Mouse (Mus musculus) limb, embryonic 13.5 days (tissue): ENCODE results near the gene Rps6kb1. TPM values are rescaled to one million over a fixed set of nuclear protein-coding genes. Genes with fewer than 3 reads are reported as not detected.
"Not testable (repeated sequence)": the region's sequence is repeated elsewhere in the genome, so short reads cannot be mapped to it uniquely, and the experiment has no call there.

Source experiments
- ATAC-seq: fragments of 200-750 bp; cut with Nextera tagmentation; 2 replicates; pipeline ENCODE4 v1.8.0; 2017; ENCODE audit warnings: low read depth, moderate number of reproducible peaks, moderate TSS enrichment; ENCODE audit not compliant: low FRiP score
- H3K27ac ChIP-seq: fragments of 300-500 bp; sonication (generic); 2 replicates; pipeline ENCODE4 v1.5.1; 2015; ENCODE audit warnings: inconsistent platforms, mild to moderate bottlenecking, moderate library complexity
- H3K27me3 ChIP-seq: fragments of 300-500 bp; sonication (generic); 2 replicates; pipeline ENCODE4 v1.6.1; 2015; ENCODE audit warnings: mild to moderate bottlenecking, inconsistent platforms
- H3K36me3 ChIP-seq: fragments of 300-500 bp; sonication (generic); 2 replicates; pipeline ENCODE4 v1.6.1; 2015; ENCODE audit warnings: inconsistent platforms, mild to moderate bottlenecking, moderate library complexity
- H3K4me1 ChIP-seq: fragments of 300-500 bp; sonication (generic); 2 replicates; pipeline ENCODE4 v1.6.1; 2015; ENCODE audit warnings: inconsistent platforms
- H3K4me2 ChIP-seq: fragments of 300-500 bp; sonication (generic); replicated peaks from 2 replicates; pipeline ENCODE4 v1.6.1; 2015; ENCODE audit warnings: inconsistent platforms, mild to moderate bottlenecking, moderate library complexity
- H3K4me3 ChIP-seq: fragments of 300-500 bp; sonication (generic); 2 replicates; pipeline ENCODE4 v1.5.1; 2015; ENCODE audit warnings: moderate library complexity, mild to moderate bottlenecking, inconsistent platforms
- H3K9ac ChIP-seq: fragments of 300-500 bp; sonication (generic); 2 replicates; pipeline ENCODE4 v1.6.1; 2015; ENCODE audit warnings: mild to moderate bottlenecking, inconsistent platforms
- H3K9me3 ChIP-seq: fragments of 300-500 bp; sonication (generic); 2 replicates; pipeline ENCODE4 v1.6.1; 2016; ENCODE audit warnings: inconsistent platforms
- WGBS: fragments of 180-500 bp; shearing (Covaris S2); methylation state at CpG from one replicate; pipeline ENCODE4 v1.1.7; 2015; 5-methylcytosine and 5-hydroxymethylcytosine counted together
- polyA plus RNA-seq: library from polyadenylated mRNA; unstranded; fragments of >200 nt; fragmentation: Nextera tagmentation; extraction: Ambion mirVana; gene quantifications from 2 replicates; pipeline ENCODE4 v1.2.1, GENCODE M21; 2015

Gene Rps6kb1
- polyA plus RNA-seq, 1 experiment from 2014 or later = 84.8 TPM

DNA sequence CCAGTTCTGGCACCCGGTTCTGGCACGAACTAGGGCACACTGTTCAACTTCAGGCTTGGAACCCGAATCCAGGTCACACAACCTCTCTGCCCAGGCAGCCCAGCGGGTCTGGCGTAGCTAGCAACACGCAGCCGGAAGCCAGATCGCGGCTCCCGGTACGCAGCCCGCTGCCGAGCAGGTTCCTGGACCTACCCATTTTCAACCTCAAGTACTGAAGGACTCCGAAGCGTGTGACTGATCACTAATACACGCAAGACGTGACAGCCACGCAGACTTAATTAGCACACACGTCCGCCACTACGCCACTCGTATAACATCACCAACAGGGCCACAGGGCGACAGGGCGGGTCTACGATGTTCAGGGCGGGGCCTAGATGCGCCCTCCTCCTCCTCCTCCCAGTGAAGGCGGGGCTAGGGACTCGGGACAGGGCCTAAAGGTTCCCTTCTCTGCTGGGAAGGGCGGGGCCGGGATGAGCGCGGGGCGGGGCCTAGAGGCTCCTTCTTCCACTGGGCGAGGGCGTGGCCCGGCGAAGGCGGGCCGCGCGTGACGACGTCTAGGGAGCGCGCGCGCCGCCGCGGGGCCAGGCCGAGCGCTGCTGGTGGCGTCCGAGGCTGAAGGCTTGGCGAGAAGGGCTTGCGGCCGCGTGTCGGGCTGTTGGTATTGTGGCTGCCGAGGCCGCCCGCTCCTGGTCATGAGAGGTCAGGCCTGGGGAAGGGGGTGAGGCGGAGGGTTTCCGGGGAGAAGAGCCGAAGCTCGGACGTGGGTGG lies 60.3 kb downstream of the Rps6kb1 start, which contains the start of gene Rnft1:
Rnft1 (plus strand) TSS at position 557 of the 768 bp plus-strand sequence.
- peak within 1 kb of the TSS; percentile 71 for H3K4me2 ChIP-seq
- peak within 1 kb of the TSS; percentile 80 for H3K27ac ChIP-seq
- peak; percentile 97 for ATAC-seq
- peak within 1 kb of the TSS; percentile 78 for H3K9ac ChIP-seq
- H3K4me1 ChIP-seq = peaks cover 9% of the 10 kb centered on the region
- under 1% methylated on average over 68 of the region's 68 CpGs for WGBS
- no peaks in the 10 kb centered on the region for H3K9me3 ChIP-seq
- peaks cover 6% of the 10 kb centered on the region for H3K36me3 ChIP-seq
- H3K27me3 ChIP-seq = no peaks in the 10 kb centered on the region
- peak within 1 kb of the TSS; percentile 69 for H3K4me3 ChIP-seq

DNA sequence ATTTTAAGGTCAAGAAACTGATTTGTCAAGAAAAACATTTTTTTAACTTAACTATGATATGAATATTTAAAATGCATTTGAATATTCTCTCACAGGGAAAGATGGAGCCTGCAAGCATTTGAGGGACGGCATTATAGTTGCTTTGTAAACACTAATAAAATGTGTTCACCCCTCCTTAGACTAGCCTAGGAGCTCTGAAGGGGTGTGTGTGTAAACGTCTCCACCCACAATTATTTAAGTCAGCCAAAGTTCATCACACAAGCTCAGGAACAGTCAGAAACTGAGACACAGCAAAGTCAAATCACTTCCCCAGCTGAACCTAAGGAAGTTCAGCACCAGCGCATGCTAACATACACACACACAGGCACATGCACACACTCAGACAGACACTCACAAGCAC lies 71.0 kb downstream of the Rps6kb1 start:
- no peaks in the 10 kb centered on the region for H3K9me3 ChIP-seq
- H3K36me3 ChIP-seq = no peaks in the 10 kb centered on the region
- no peak overlapping the region for H3K27ac ChIP-seq
- no peaks in the 10 kb centered on the region for H3K27me3 ChIP-seq
- WGBS = 28% methylated on average over 3 of the region's 3 CpGs
- no peak overlapping the region for H3K4me3 ChIP-seq
- ATAC-seq = peak; percentile 48; the same call in 1 of the 2 replicates
- peak overlapping the region; percentile 54 for H3K4me2 ChIP-seq
- no peak overlapping the region for H3K9ac ChIP-seq
- H3K4me1 ChIP-seq = peaks cover 23% of the 10 kb centered on the region

DNA sequence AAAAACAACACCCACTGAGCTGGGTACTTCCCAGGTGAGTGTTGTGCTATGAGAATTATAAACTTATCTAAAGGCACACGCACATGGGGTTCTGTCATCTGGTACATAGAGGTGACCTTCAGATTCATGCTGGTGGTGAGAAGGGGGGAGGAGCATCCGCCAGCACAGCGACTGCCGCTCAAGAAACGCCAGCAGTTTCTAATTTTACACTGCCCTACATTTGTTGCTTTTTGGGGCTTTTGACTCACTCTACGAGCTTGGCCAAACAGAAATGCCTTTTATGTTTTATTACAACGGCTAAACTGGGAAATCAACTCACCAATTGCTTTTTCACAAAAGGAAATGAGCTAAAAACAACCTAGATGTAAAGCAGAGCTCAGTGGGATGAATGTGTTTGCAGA lies 71.8 kb downstream of the Rps6kb1 start:
- peak overlapping the region; percentile 34; the same call in 1 of the 2 replicates for H3K27ac ChIP-seq
- H3K9me3 ChIP-seq = no peaks in the 10 kb centered on the region
- H3K4me1 ChIP-seq = peaks cover 29% of the 10 kb centered on the region
- ATAC-seq = peak; percentile 48; the same call in 1 of the 2 replicates
- H3K4me3 ChIP-seq = peak overlapping the region; percentile 25
- no peaks in the 10 kb centered on the region for H3K27me3 ChIP-seq
- peak overlapping the region; percentile 54 for H3K4me2 ChIP-seq
- no peaks in the 10 kb centered on the region for H3K36me3 ChIP-seq
- no peak overlapping the region for H3K9ac ChIP-seq
- WGBS = 5% methylated on average over 7 of the region's 7 CpGs

DNA sequence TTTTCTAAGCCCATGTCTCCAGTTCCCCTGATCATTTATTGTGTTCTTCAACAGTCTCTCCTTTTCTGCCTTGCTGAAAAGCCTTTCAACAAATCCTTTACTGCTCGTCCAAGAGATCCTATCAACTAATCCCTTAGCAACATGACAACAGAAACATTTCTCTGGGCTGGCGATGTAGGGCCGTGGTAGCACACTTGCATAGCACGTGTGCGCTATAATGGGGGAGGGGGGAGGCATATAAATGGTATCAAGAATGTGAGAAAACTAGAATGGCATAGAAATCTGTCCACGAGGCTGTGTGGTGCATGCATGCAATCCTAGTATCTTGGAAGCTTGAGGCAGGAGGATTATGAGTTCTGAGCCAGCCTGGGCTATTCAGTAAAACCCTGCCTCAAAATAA lies 72.8 kb downstream of the Rps6kb1 start:
- no peak for ATAC-seq
- 62% methylated on average over 6 of the region's 6 CpGs for WGBS

DNA sequence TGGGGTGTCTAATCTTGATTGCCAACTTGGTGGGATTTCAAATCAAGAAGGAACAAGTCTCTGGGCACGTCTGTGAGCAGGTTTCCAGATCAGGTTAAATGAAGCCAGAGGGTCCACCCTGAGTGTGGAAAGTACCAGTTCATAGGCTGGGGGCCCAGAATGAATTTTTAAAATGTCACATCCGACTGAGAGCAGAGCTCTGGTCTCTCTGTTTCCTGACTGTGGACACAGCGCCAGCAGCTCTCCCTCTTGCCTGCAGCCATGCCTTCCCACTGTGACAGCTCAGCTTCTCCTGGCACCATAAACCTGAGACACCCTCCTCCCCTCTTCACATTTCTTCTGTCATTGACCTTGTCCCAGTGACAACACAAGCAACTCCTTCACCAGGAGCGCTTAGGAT lies 75.6 kb downstream of the Rps6kb1 start:
- no peaks in the 10 kb centered on the region; the same call in 1 of the 2 replicates for H3K9me3 ChIP-seq
- no peaks in the 10 kb centered on the region for H3K27me3 ChIP-seq
- no peak overlapping the region for H3K27ac ChIP-seq
- WGBS = 57% methylated on average over 4 of the region's 4 CpGs
- peaks cover 35% of the 10 kb centered on the region for H3K4me1 ChIP-seq
- H3K4me3 ChIP-seq = no peak overlapping the region
- H3K9ac ChIP-seq = no peak overlapping the region
- H3K36me3 ChIP-seq = no peaks in the 10 kb centered on the region
- no peak overlapping the region for H3K4me2 ChIP-seq
- no peak for ATAC-seq

More for the DNA sequence above, 72.8 kb downstream of the Rps6kb1 start:
- H3K36me3 ChIP-seq = no peaks in the 10 kb centered on the region
- H3K4me3 ChIP-seq = no peak overlapping the region
- H3K27ac ChIP-seq = no peak overlapping the region
- H3K27me3 ChIP-seq = no peaks in the 10 kb centered on the region
- H3K4me2 ChIP-seq = no peak overlapping the region
- no peaks in the 10 kb centered on the region for H3K9me3 ChIP-seq
- peaks cover 33% of the 10 kb centered on the region for H3K4me1 ChIP-seq
- H3K9ac ChIP-seq = no peak overlapping the region

DNA sequence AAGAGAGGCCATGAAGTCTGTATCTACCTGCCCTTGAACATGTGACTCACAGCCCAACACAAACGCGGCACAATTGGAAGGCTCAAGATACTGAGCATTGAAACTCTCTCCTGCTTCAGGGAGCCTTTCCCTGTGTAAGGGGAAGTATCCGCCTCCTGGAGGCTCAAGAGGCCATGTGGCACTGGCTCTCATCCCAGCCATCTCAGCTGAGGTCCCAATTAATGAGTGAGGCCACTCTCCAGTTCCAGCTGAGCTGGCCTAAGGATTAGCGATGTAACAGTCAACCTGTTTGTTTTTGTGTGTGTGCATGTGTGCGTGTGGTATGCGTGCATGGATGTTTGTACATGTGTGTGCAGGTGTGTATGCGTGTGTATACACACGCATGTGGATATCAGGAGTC lies 76.3 kb downstream of the Rps6kb1 start:
- no peaks in the 10 kb centered on the region for H3K36me3 ChIP-seq
- H3K27me3 ChIP-seq = no peaks in the 10 kb centered on the region
- H3K9me3 ChIP-seq = no peaks in the 10 kb centered on the region; the same call in 1 of the 2 replicates
- H3K4me2 ChIP-seq = no peak overlapping the region
- no peak for ATAC-seq
- 71% methylated on average over 8 of the region's 8 CpGs for WGBS
- peaks cover 30% of the 10 kb centered on the region for H3K4me1 ChIP-seq
- no peak overlapping the region for H3K9ac ChIP-seq
- H3K27ac ChIP-seq = no peak overlapping the region
- no peak overlapping the region for H3K4me3 ChIP-seq

DNA sequence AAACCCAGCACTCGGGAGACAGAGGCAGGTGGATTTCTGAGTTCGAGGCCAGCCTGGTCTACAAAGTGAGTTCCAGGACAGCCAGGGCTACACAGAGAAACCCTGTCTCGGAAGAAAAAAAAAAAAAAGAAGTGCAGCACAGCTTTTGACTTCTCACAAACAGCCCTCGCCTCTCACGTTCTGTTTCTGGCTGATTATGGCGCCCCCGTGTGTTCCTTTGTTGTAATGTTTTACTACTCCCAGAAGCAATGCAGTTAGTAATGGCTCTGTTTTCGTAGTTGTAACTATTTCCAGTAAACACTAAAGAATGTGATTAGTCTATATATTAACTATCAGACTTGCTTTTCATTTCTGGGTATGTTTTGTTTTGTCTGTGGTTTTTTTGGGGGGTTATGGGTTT lies 80.3 kb downstream of the Rps6kb1 start:
- H3K27me3 ChIP-seq, H3K27ac ChIP-seq, H3K9me3 ChIP-seq, H3K4me3 ChIP-seq, H3K9ac ChIP-seq, H3K4me2 ChIP-seq, H3K36me3 ChIP-seq, ATAC-seq: not testable (repeated sequence)
- WGBS = 20% methylated on average over 8 of the region's 8 CpGs
- H3K4me1 ChIP-seq = peaks cover 14% of the 10 kb centered on the region; the same call in 1 of the 2 replicates

DNA sequence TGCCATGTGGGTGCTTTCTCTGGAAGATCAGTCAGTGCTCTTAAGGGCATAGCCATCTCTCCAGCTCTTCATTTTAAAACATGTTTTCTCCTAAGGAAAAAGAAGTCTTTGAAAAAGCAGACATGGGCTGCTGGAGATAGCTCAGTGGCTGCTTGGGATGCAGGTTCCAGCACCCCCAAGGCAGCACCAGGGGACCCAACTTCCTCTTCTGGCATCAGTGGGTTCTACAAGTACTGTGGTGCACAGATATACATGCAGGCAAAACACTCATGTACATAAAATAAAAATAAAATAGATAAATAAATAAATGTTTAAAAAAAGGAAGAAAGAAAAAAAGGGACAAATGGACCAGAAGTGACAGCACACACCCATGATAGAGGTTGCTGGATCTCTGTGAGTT lies 82.0 kb downstream of the Rps6kb1 start:
- Histone ChIP-seq H3K4me1 (peaks cover 8% of the 10 kb centered on the region; the same call in 1 of the 2 replicates), H3K4me2 (no peak overlapping the region), H3K9ac (no peak overlapping the region), H3K27me3 (no peaks in the 10 kb centered on the region), H3K27ac (no peak overlapping the region), H3K36me3 (no peaks in the 10 kb centered on the region), H3K9me3 (no peaks in the 10 kb centered on the region; the same call in 1 of the 2 replicates), H3K4me3 (no peak overlapping the region)
- ATAC-seq = no peak

DNA sequence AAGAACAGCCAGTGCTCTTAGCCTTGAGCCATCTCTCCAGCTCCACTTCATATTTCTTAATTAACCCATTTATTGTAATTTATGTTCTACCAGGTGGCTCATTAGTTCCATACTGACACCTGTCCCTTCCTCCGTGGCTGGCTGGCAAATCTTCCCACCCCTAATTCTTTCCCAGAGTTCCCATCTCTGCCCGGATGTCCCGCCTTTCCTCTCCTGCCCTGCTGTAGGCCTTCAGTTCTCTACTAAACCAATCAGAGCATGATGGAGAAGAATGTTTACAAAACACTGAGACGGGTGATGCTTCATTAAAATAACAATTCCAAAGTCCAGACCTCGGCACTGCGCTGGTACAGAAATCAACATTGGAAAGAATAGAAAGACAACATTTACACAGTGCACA lies 85.7 kb downstream of the Rps6kb1 start:
- Histone ChIP-seq H3K4me1 (no peaks in the 10 kb centered on the region), H3K9ac (no peak overlapping the region), H3K4me2 (no peak overlapping the region), H3K27ac (no peak overlapping the region), H3K9me3 (no peaks in the 10 kb centered on the region), H3K36me3 (no peaks in the 10 kb centered on the region), H3K4me3 (no peak overlapping the region), H3K27me3 (no peaks in the 10 kb centered on the region)
- WGBS = 91% methylated on average over 6 of the region's 6 CpGs
- ATAC-seq = no peak

DNA sequence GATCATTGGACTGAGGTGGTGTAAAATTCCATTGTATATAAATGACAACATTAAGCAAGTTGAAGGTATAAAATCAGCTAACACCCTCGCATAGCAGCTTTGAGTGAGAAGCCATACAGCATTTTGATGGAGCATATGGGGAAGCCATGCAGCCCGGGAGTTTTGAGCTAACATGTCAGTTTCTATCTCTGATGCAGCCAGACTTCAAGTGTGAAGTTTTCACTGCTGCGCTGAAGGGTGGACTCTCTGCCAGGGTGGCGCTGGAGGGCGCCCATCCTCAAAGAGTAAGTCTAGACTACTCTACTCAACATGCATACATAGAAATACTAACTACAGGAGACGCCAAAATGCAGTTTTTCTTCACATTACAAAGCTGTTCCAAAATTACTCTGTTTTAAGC lies 87.1 kb downstream of the Rps6kb1 start:
- Histone ChIP-seq H3K4me2 (no peak overlapping the region), H3K4me1 (no peaks in the 10 kb centered on the region), H3K4me3 (no peak overlapping the region), H3K27me3 (no peaks in the 10 kb centered on the region), H3K27ac (no peak overlapping the region), H3K36me3 (no peaks in the 10 kb centered on the region), H3K9me3 (no peaks in the 10 kb centered on the region), H3K9ac (no peak overlapping the region)
- ATAC-seq = no peak
- 84% methylated on average over 6 of the region's 6 CpGs for WGBS

DNA sequence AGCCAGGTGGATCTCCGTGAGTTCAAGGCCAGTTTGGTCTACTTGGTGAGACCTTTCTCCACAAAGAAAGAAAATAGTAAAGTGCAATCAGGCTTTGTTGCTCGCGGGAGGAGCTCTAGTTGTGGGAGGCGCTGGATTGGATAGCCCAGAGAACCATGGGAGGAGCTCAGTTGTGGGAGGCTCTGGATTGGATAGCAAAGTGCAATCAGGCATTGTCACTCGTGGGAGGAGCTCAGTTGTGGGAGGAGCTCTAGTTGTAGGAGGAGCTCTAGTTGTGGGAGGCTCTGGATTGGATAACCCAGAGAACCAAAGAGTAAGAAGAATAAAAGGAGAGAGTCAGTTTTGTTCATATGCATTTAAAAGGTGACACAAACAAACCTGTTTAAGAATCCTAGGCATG lies 90.6 kb downstream of the Rps6kb1 start:
- no peaks in the 10 kb centered on the region for H3K36me3 ChIP-seq
- no peak for ATAC-seq
- H3K4me1 ChIP-seq = no peaks in the 10 kb centered on the region
- H3K9me3 ChIP-seq = no peaks in the 10 kb centered on the region
- WGBS = 89% methylated on average over 5 of the region's 5 CpGs
- H3K27me3 ChIP-seq = no peaks in the 10 kb centered on the region
- H3K9ac ChIP-seq = no peak overlapping the region
- no peak overlapping the region for H3K27ac ChIP-seq
- no peak overlapping the region for H3K4me3 ChIP-seq
- H3K4me2 ChIP-seq = no peak overlapping the region
